Mouse (Mus musculus): ENCODE measurements at regions not wholly inside any gene's neighbourhood (a gene's known extent, or its start where the extent isn't known, plus 50 kb on each side); places are given as distances from the start of the nearest gene placed in this dataset.

DNA sequence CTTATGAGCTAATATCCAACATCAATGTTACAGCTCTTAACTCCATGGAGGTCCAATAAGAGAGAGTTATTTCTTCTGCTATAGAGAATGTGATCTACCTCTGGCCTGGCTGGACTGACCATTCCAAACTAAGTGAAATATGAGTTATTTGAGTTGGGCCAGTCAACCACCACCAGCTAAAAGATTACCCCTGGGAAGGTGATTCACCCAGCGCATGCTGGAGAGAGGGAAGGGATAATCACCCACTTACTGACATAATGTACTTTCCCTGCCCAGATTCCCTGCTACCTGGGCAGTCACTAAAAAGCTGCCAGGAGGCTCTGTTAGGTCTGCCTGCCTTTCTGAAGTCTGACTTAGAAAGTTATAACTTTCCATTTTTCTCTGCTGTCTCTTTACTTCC lies 216.8 kb downstream of the Hhipl2 start:
- DNase-seq = no peak
- no peaks in the 10 kb centered on the region for H3K36me3 ChIP-seq (ENCODE audit: control insufficient read depth, insufficient read depth, low read length)
- TF ChIP-seq CTCF (IDR thresholded peaks at IDR 0.05) = no peak
- no peak for TF ChIP-seq EP300 (IDR thresholded peaks at IDR 0.05; ENCODE audit: insufficient read depth, low read depth, low read length)
- TF ChIP-seq POLR2A (IDR thresholded peaks at IDR 0.05; ENCODE audit: insufficient read depth, low read depth, low read length) = no peak

DNA sequence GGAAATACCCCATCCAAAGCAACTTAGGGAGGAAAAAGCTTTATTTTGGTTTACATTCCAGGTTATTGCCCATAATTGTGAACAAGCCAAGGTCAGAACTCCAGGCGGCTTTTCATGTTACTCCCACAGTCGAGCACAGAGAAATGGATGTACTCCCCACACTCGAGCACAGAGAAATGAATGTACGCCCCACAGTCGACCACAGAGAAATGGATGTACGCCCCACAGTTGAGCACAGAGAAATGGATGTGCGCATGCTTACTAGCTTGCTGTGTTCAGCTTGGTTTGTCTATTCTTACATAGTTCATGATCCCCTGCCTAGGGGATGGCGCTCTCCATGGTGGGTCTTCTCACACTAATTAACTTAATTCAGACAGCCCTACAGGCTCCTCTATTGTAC lies 219.2 kb downstream of the Hhipl2 start:
- WGBS = 82% methylated on average over 8 of the region's 8 CpGs
- no peak for DNase-seq

More for the DNA sequence above, 216.8 kb downstream of the Hhipl2 start:
- intact Hi-C loops (cut with DNase I) = no loop called here
- H3K27me3 ChIP-seq (ENCODE audit: control insufficient read depth, insufficient read depth, low read length) = 0 out of 2 replicates have a peak, but pooled peaks cover 2% of the 10 kb centered on the region
- WGBS = 83% methylated on average over 1 of the region's 1 CpGs
- H3K9ac ChIP-seq (ENCODE audit: low read depth, low read length) = no peak overlapping the region
- no peak overlapping the region for H3K27ac ChIP-seq
- no peaks in the 10 kb centered on the region for H3K4me1 ChIP-seq (ENCODE audit: control insufficient read depth, insufficient read depth, low read length)
- no peak overlapping the region for H3K4me3 ChIP-seq
- H3K79me2 ChIP-seq (replicated peaks; ENCODE audit: control insufficient read depth, insufficient read depth, low read length) = no peaks in the 10 kb centered on the region

DNA sequence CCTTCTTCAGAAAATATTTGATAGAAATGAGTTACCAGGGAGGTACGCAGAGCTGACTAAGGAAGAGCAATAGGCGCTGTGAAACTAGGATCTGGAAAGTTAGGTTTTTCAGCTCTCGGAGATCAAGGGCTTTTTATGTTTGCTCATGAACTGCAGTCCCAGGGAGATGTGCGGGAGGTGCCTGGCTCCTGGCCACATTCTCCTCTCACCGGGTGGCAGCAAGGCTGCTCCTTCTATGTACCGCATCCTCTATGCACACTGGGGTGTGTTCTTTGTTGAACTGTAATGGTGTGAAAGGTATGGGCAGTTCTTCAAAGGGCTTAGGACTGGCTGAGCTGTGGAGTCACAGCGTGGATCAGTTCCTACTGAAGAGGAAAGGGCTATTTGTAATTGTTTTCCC lies 221.3 kb downstream of the Hhipl2 start:
- no peak overlapping the region for H3K4me3 ChIP-seq
- TF ChIP-seq POLR2A (IDR thresholded peaks at IDR 0.05; ENCODE audit: insufficient read depth, low read depth, low read length) (no peak), EP300 (IDR thresholded peaks at IDR 0.05; ENCODE audit: insufficient read depth, low read depth, low read length) (no peak), CTCF (IDR thresholded peaks at IDR 0.05) (no peak)
- intact Hi-C loops (cut with DNase I) = no loop called here
- H3K9ac ChIP-seq (ENCODE audit: low read depth, low read length) = no peak overlapping the region
- no peaks in the 10 kb centered on the region for H3K4me1 ChIP-seq (ENCODE audit: control insufficient read depth, insufficient read depth, low read length)
- DNase-seq = no peak
- H3K36me3 ChIP-seq (ENCODE audit: control insufficient read depth, insufficient read depth, low read length) = no peaks in the 10 kb centered on the region
- no peak overlapping the region for H3K27ac ChIP-seq
- 0 out of 2 replicates have a peak, but pooled peaks cover 2% of the 10 kb centered on the region for H3K27me3 ChIP-seq (ENCODE audit: control insufficient read depth, insufficient read depth, low read length)
- WGBS = 51% methylated on average over 7 of the region's 7 CpGs
- H3K79me2 ChIP-seq (replicated peaks; ENCODE audit: control insufficient read depth, insufficient read depth, low read length) = no peaks in the 10 kb centered on the region

More for the DNA sequence above, 219.2 kb downstream of the Hhipl2 start:
- no peak for TF ChIP-seq POLR2A (IDR thresholded peaks at IDR 0.05; ENCODE audit: insufficient read depth, low read depth, low read length)
- no peak for TF ChIP-seq CTCF (IDR thresholded peaks at IDR 0.05)
- TF ChIP-seq EP300 (IDR thresholded peaks at IDR 0.05; ENCODE audit: insufficient read depth, low read depth, low read length) = no peak
- Histone ChIP-seq H3K4me1 (ENCODE audit: control insufficient read depth, insufficient read depth, low read length) (no peaks in the 10 kb centered on the region), H3K79me2 (replicated peaks; ENCODE audit: control insufficient read depth, insufficient read depth, low read length) (no peaks in the 10 kb centered on the region), H3K27ac (no peak overlapping the region), H3K36me3 (ENCODE audit: control insufficient read depth, insufficient read depth, low read length) (no peaks in the 10 kb centered on the region), H3K27me3 (ENCODE audit: control insufficient read depth, insufficient read depth, low read length) (0 out of 2 replicates have a peak, but pooled peaks cover 2% of the 10 kb centered on the region), H3K9ac (ENCODE audit: low read depth, low read length) (no peak overlapping the region), H3K4me3 (no peak overlapping the region)
- intact Hi-C loops (cut with DNase I) = no loop called here

DNA sequence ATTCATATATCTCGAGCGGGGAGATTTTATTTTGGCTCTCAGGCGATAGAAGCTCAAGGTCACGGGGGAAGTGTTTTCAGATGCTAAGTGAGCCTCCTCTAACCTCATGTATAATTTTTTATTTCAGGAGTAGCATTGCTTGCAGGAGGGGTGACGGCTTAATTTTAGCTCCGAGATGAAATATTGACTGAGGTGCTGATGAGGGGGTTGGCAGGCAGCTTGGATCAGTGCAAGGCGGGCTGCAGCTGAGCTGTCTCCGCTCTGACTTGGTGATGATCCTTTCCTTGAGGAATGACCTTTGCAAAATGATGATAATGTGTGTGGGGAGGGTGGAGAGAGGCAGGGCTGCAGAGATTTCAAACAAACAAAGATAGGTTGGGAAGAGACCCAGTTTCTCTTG lies 222.6 kb downstream of the Hhipl2 start:
- 69% methylated on average over 8 of the region's 8 CpGs for WGBS
- Histone ChIP-seq H3K4me3 (no peak overlapping the region), H3K79me2 (replicated peaks; ENCODE audit: control insufficient read depth, insufficient read depth, low read length) (no peaks in the 10 kb centered on the region), H3K36me3 (ENCODE audit: control insufficient read depth, insufficient read depth, low read length) (no peaks in the 10 kb centered on the region), H3K27me3 (ENCODE audit: control insufficient read depth, insufficient read depth, low read length) (0 out of 2 replicates have a peak, but pooled peaks cover 2% of the 10 kb centered on the region), H3K9ac (ENCODE audit: low read depth, low read length) (no peak overlapping the region), H3K4me1 (ENCODE audit: control insufficient read depth, insufficient read depth, low read length) (no peaks in the 10 kb centered on the region), H3K27ac (no peak overlapping the region)
- no peak for TF ChIP-seq CTCF (IDR thresholded peaks at IDR 0.05)
- no peak for TF ChIP-seq POLR2A (IDR thresholded peaks at IDR 0.05; ENCODE audit: insufficient read depth, low read depth, low read length)
- no peak for TF ChIP-seq EP300 (IDR thresholded peaks at IDR 0.05; ENCODE audit: insufficient read depth, low read depth, low read length)
- intact Hi-C loops (cut with DNase I) = no loop called here
- DNase-seq = no peak

DNA sequence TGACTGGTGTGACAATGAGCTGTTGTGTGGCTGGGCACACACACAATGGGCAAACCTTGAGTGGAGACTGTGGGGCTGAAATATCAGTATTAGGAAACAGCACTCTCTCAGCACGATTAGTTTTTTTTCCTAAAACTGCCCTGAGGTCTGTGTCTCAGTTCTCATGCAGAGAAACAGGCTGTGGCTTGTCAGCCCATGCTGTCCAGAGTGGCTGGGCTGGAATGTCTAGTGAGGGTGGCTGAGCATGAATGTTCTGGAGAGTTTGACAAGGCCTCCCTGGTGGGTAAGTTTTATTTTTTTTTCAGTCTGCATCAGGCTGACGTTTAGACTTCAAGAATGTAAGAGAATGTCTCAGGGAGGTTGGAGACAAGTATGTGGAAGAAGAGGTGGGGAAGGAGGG lies 226.0 kb downstream of the Hhipl2 start:
- Histone ChIP-seq H3K27ac (no peak overlapping the region), H3K9ac (ENCODE audit: low read depth, low read length) (no peak overlapping the region), H3K79me2 (replicated peaks; ENCODE audit: control insufficient read depth, insufficient read depth, low read length) (no peaks in the 10 kb centered on the region), H3K27me3 (ENCODE audit: control insufficient read depth, insufficient read depth, low read length) (0 out of 2 replicates have a peak, but pooled peaks cover 2% of the 10 kb centered on the region), H3K4me3 (no peak overlapping the region), H3K4me1 (ENCODE audit: control insufficient read depth, insufficient read depth, low read length) (no peaks in the 10 kb centered on the region), H3K36me3 (ENCODE audit: control insufficient read depth, insufficient read depth, low read length) (no peaks in the 10 kb centered on the region)
- no peak for TF ChIP-seq POLR2A (IDR thresholded peaks at IDR 0.05; ENCODE audit: insufficient read depth, low read depth, low read length)
- TF ChIP-seq CTCF (IDR thresholded peaks at IDR 0.05) = no peak
- TF ChIP-seq EP300 (IDR thresholded peaks at IDR 0.05; ENCODE audit: insufficient read depth, low read depth, low read length) = no peak
- no peak for DNase-seq
- intact Hi-C loops (cut with DNase I) = no loop called here
- WGBS = 23% methylated on average over 2 of the region's 2 CpGs

DNA sequence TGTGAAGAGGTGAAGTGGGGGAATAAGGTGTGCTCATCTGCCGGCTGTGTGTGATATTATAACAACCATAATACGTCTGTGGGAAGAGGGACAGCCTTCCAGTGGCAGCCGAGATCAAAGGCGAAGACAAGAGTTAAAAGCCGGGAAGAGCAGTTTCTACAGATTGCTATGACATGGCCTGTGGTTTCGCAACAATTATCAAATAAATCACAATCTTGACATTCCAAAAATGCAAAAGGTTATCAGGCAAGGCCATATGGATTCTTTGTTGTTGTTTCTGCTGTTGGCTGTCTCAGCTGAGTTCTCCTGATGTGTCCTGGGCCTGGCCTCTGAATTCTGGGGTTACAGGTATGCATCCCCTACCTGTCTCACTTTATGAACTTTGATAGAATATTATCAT lies 235.9 kb downstream of the Hhipl2 start:
- no peak for TF ChIP-seq EP300 (IDR thresholded peaks at IDR 0.05; ENCODE audit: insufficient read depth, low read depth, low read length)
- TF ChIP-seq POLR2A (IDR thresholded peaks at IDR 0.05; ENCODE audit: insufficient read depth, low read depth, low read length) = no peak
- no peak for TF ChIP-seq CTCF (IDR thresholded peaks at IDR 0.05)
- Histone ChIP-seq H3K9ac (ENCODE audit: low read depth, low read length) (no peak overlapping the region), H3K36me3 (ENCODE audit: control insufficient read depth, insufficient read depth, low read length) (no peaks in the 10 kb centered on the region), H3K4me1 (ENCODE audit: control insufficient read depth, insufficient read depth, low read length) (no peaks in the 10 kb centered on the region), H3K4me3 (no peak overlapping the region), H3K27me3 (ENCODE audit: control insufficient read depth, insufficient read depth, low read length) (peaks cover 1% of the 10 kb centered on the region; the same call in 1 of the 2 replicates), H3K27ac (no peak overlapping the region), H3K79me2 (replicated peaks; ENCODE audit: control insufficient read depth, insufficient read depth, low read length) (no peaks in the 10 kb centered on the region)
- 60% methylated on average over 6 of the region's 6 CpGs for WGBS
- intact Hi-C loops (cut with DNase I) = no loop called here
- DNase-seq = no peak
